Mouse (Mus musculus) neural tube, embryonic 15.5 days (tissue): ENCODE results near the gene Hist1h2bg. TPM values are rescaled to one million over a fixed set of nuclear protein-coding genes. Genes with fewer than 3 reads are reported as not detected.
A peak's percentile ranks its signal among the peaks of the same experiment; 100 is the strongest.
"Not testable (repeated sequence)": the region's sequence is repeated elsewhere in the genome, so short reads cannot be mapped to it uniquely, and the experiment has no call there.

ENCODE experiments used
- ATAC-seq: fragments of 200-750 bp; cut with Nextera tagmentation; 2 replicates; pipeline ENCODE4 v1.8.0; 2017; ENCODE audit warnings: mild to moderate bottlenecking, moderate TSS enrichment, moderate library complexity; ENCODE audit not compliant: low FRiP score
- H3K27ac ChIP-seq: fragments of 300-500 bp; sonication (generic); replicated peaks from 2 replicates; pipeline ENCODE4 v1.5.1; 2015; ENCODE audit warnings: mild to moderate bottlenecking, inconsistent platforms
- H3K27me3 ChIP-seq: fragments of 300-500 bp; sonication (generic); replicated peaks from 2 replicates; pipeline ENCODE4 v1.6.1; 2015; ENCODE audit warnings: inconsistent platforms
- H3K36me3 ChIP-seq: fragments of 300-500 bp; sonication (generic); 2 replicates; pipeline ENCODE4 v1.6.1; 2015; ENCODE audit warnings: inconsistent platforms
- H3K4me1 ChIP-seq: fragments of 300-500 bp; sonication (generic); 2 replicates; pipeline ENCODE4 v1.6.1; 2015; ENCODE audit warnings: inconsistent platforms
- H3K4me2 ChIP-seq: fragments of 300-500 bp; sonication (generic); 2 replicates; pipeline ENCODE4 v1.6.1; 2015; ENCODE audit warnings: inconsistent platforms, mild to moderate bottlenecking, moderate library complexity
- H3K4me3 ChIP-seq: fragments of 300-500 bp; sonication (generic); replicated peaks from 2 replicates; pipeline ENCODE4 v1.5.1; 2015; ENCODE audit warnings: mild to moderate bottlenecking, inconsistent platforms
- H3K9ac ChIP-seq: fragments of 300-500 bp; sonication (generic); replicated peaks from 2 replicates; pipeline ENCODE4 v1.6.1; 2015; ENCODE audit warnings: mild to moderate bottlenecking, inconsistent platforms
- H3K9me3 ChIP-seq: fragments of 300-500 bp; sonication (generic); replicated peaks from 2 replicates; pipeline ENCODE4 v1.6.1; 2016; ENCODE audit warnings: inconsistent platforms
- WGBS: fragments of 180-500 bp; shearing (Covaris S2); methylation state at CpG from one replicate; pipeline ENCODE4 v1.1.7; 2015; ENCODE audit warnings: mixed read lengths; 5-methylcytosine and 5-hydroxymethylcytosine counted together
- polyA plus RNA-seq: library from polyadenylated mRNA; unstranded; fragments of >200 nt; fragmentation: Nextera tagmentation; extraction: Ambion mirVana; gene quantifications from 2 replicates; pipeline ENCODE4 v1.2.1, GENCODE M21; 2015

Gene Hist1h2bg
- polyA plus RNA-seq, 1 experiment from 2014 or later, result 2.2 TPM

GRCm38 (mm10) chr13:23542225-23542980 lies 28.8 kb upstream of the Hist1h2bg start:
- not testable (repeated sequence) for H3K9me3 ChIP-seq, H3K27me3 ChIP-seq, ATAC-seq, H3K36me3 ChIP-seq, H3K4me1 ChIP-seq
- H3K9ac ChIP-seq, result peak overlapping the region; percentile 49
- peak overlapping the region; percentile 67 for H3K4me2 ChIP-seq
- peak overlapping the region; percentile 42 for H3K4me3 ChIP-seq
- peak overlapping the region; percentile 75 for H3K27ac ChIP-seq
- WGBS, result 4% methylated on average over 3 of the region's 3 CpGs

DNA sequence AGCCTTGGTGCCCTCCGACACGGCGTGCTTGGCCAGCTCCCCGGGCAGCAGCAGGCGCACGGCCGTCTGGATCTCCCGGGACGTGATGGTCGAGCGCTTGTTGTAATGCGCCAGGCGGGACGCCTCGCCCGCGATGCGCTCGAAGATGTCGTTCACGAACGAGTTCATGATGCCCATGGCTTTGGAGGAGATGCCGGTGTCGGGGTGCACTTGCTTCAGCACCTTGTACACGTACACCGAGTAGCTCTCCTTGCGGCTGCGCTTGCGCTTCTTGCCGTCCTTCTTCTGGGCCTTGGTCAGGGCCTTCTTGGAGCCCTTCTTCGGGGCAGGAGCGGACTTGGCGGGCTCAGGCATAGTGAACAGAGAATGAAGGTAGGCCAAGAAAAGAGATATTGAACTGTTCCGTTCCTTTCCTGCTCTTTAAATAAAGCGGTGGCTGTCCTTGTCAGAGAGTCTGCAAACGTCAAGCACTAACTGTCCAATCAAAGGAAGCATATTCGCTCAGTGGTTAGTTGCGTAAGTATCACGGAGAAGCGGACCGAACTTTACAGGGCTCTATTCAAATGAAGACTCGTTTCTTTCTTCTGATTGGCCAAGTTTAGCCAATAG lies 28.1 kb upstream of the Hist1h2bg start, which contains the start of gene Hist1h2bh:
Gene Hist1h2bh (minus strand): TSS at position 394 of the 609 bp plus-strand sequence.
- peak within 1 kb of the TSS; percentile 52 for H3K4me3 ChIP-seq
- 1% methylated on average over 39 of the region's 42 CpGs for whole genome bisulfite sequencing
- peak within 1 kb of the TSS; percentile 88 for H3K27ac ChIP-seq
- peak; percentile 90 for ATAC-seq
- peak within 1 kb of the TSS; percentile 49 for H3K9ac ChIP-seq
- H3K9me3 ChIP-seq, H3K27me3 ChIP-seq, H3K4me1 ChIP-seq, H3K36me3 ChIP-seq: not testable (repeated sequence)
- H3K4me2 ChIP-seq, result peak within 1 kb of the TSS; percentile 67

GRCm38 (mm10) chr13:23543965-23544786 lies 27.0 kb upstream of the Hist1h2bg start, which contains the start of gene Hist1h3f:
Gene Hist1h3f, plus strand, starts transcription at chr13:23544052.
- 1% methylated on average over 27 of the region's 45 CpGs for WGBS
- Histone ChIP-seq H3K27me3 (no peaks in the 10 kb centered on the region), H3K4me2 (peak within 1 kb of the TSS; percentile 67), H3K27ac (peak within 1 kb of the TSS; percentile 88), H3K4me1 (peaks cover 5% of the 10 kb centered on the region), H3K4me3 (peak within 1 kb of the TSS; percentile 52), H3K36me3 (no peaks in the 10 kb centered on the region), H3K9ac (peak within 1 kb of the TSS; percentile 54), H3K9me3 (no peaks in the 10 kb centered on the region)
- ATAC-seq, result peak; percentile 96

DNA sequence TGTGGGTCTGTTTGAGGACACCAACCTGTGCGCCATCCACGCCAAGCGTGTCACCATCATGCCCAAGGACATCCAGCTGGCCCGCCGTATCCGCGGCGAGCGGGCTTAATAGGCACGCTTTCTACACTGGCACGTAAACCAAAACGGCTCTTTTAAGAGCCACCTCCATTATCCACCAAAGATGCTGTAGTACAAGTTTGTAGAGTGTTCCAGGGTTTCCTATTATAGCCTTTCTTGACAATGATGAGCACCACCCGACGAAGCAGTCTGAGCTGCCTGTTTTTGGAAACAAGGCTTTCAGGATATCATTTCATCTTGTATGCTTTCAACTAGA lies 26.4 kb upstream of the Hist1h2bg start:
- H3K4me2 ChIP-seq, result peak overlapping the region; percentile 67
- not testable (repeated sequence) for H3K27me3 ChIP-seq, H3K36me3 ChIP-seq, ATAC-seq, H3K9me3 ChIP-seq, H3K4me1 ChIP-seq, H3K9ac ChIP-seq
- 0% methylated on average over 14 of the region's 14 CpGs for WGBS
- peak overlapping the region; percentile 52 for H3K4me3 ChIP-seq
- H3K27ac ChIP-seq, result 0 out of 2 replicates have a peak overlapping the region, but pooled peaks have one; percentile 88

DNA sequence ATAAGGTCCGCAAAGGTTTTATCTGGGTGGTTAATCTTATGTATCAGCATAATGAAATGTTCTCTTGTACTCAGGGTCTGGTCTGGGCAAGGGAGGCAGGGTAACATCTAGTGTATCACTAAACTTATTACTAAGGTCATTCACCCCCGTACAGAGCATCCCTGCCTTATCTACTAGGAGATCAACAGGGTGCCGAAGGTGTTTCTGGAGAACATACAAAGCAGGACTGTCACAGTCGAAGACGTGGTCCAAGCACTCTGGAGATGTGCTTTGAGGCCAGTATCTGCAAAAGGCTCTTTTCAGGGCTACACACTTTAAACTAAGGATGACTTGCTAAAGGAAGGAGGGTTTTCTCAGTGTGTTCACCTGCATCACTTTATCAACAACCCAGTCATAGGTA lies 24.5 kb upstream of the Hist1h2bg start:
- H3K9ac ChIP-seq, result no peak overlapping the region
- H3K4me1 ChIP-seq, result peaks cover 11% of the 10 kb centered on the region
- H3K27me3 ChIP-seq, result no peaks in the 10 kb centered on the region
- no peaks in the 10 kb centered on the region for H3K9me3 ChIP-seq
- ATAC-seq, result no peak
- H3K4me2 ChIP-seq, result no peak overlapping the region
- no peaks in the 10 kb centered on the region for H3K36me3 ChIP-seq
- WGBS, result 83% methylated on average over 5 of the region's 5 CpGs
- H3K4me3 ChIP-seq, result no peak overlapping the region
- H3K27ac ChIP-seq, result no peak overlapping the region

GRCm38 (mm10) chr13:23550761-23551145 lies 20.4 kb upstream of the Hist1h2bg start:
- Histone ChIP-seq H3K4me2 (peak overlapping the region; percentile 68), H3K4me3 (peak overlapping the region; percentile 49), H3K27me3 (no peaks in the 10 kb centered on the region), H3K9ac (peak overlapping the region; percentile 51), H3K36me3 (no peaks in the 10 kb centered on the region), H3K27ac (peak overlapping the region; percentile 90), H3K9me3 (no peaks in the 10 kb centered on the region), H3K4me1 (peaks cover 24% of the 10 kb centered on the region)
- 3% methylated on average over 3 of the region's 3 CpGs for WGBS
- no peak for ATAC-seq

- Histone ChIP-seq H3K4me2 (peak within 1 kb of the TSS; percentile 68), H3K27ac (peak within 1 kb of the TSS; percentile 90), H3K4me3 (peak within 1 kb of the TSS; percentile 49), H3K4me1 (peaks cover 25% of the 10 kb centered on the region), H3K9ac (peak within 1 kb of the TSS; percentile 51)
- not testable (repeated sequence) for H3K9me3 ChIP-seq, H3K27me3 ChIP-seq, H3K36me3 ChIP-seq
- under 1% methylated on average over 47 of the region's 47 CpGs for WGBS
- ATAC-seq, result peak; percentile 90
Observed at GRCm38 (mm10) chr13:23551146-23551834, 19.9 kb upstream of the Hist1h2bg start, which contains the start of gene Hist1h4f. Gene Hist1h4f, minus strand, starts transcription at chr13:23551648.

DNA sequence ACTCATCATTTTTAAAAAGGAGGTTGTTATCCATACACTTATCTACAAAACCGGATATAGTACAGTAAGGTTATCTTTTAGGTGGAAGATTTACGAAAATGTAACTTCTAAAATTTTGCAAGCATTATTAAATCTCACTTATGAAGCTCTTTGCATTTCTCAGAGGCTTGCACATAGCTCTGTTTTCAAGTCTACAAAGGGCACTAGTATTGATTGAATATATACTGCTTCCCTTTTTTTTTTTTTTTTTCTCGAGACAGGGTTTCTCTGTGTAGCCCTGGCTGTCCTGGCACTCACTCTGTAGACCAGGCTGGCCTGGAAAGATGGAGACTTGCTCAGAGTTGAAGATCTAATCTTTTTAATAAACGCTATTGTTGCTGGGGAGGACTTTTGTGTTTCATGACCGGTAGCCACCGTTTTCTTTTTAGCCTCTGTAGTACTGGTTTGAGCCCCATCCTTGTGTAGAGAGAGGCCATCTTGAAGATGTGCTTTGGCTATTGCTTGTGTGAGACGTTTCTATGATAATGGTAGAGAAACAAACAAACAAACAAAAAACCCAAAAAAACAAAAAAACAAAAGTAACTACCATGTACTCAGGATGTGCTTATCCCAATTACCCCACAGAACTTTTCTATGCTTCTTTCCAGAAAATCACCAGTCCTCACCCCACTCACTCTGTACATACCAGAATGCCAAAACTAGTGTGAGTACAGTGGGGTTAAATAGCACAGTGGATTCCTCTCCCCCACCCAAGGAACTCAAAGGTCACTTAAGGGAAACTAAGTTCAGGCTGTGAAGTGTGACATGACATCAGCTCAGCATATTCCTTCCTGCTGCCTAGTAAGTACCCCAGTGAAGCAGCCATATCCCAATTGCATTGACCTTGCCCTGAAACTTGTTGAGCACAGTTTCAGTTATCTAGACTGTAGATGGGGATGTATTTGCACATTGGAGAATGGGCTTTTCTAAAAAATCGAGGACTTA lies 19.0 kb upstream of the Hist1h2bg start:
- Histone ChIP-seq H3K27ac (peak overlapping the region; percentile 90), H3K4me3 (peak overlapping the region; percentile 49), H3K4me2 (peak overlapping the region; percentile 68), H3K36me3 (no peaks in the 10 kb centered on the region), H3K9me3 (no peaks in the 10 kb centered on the region), H3K9ac (no peak overlapping the region; the same call in 1 of the 2 replicates), H3K4me1 (peaks cover 32% of the 10 kb centered on the region), H3K27me3 (no peaks in the 10 kb centered on the region)
- WGBS, result 54% methylated on average over 8 of the region's 8 CpGs
- ATAC-seq, result no peak

GRCm38 (mm10) chr13:23552962-23553361 lies 18.2 kb upstream of the Hist1h2bg start, which contains the start of gene Hist1h1d:
Gene Hist1h1d, plus strand, starts transcription at chr13:23553262.
- H3K4me1 ChIP-seq, result peaks cover 32% of the 10 kb centered on the region
- no peak within 1 kb of the TSS for H3K4me3 ChIP-seq
- H3K4me2 ChIP-seq, result peak within 1 kb of the TSS; percentile 68
- no peak within 1 kb of the TSS for H3K9ac ChIP-seq
- peak within 1 kb of the TSS; percentile 90 for H3K27ac ChIP-seq
- no peak for ATAC-seq
- H3K27me3 ChIP-seq, result no peaks in the 10 kb centered on the region
- no peaks in the 10 kb centered on the region for H3K9me3 ChIP-seq
- H3K36me3 ChIP-seq, result no peaks in the 10 kb centered on the region

- 26% methylated on average over 9 of the region's 9 CpGs for WGBS
- peak overlapping the region; percentile 64; the same call in 1 of the 2 replicates for H3K9ac ChIP-seq
- no peak for ATAC-seq
- peak overlapping the region; percentile 87 for H3K27ac ChIP-seq
- H3K27me3 ChIP-seq, result no peaks in the 10 kb centered on the region
- peaks cover 32% of the 10 kb centered on the region for H3K4me1 ChIP-seq
- H3K4me2 ChIP-seq, result peak overlapping the region; percentile 99
- H3K4me3 ChIP-seq, result peak overlapping the region; percentile 51
- H3K9me3 ChIP-seq, result no peaks in the 10 kb centered on the region
- H3K36me3 ChIP-seq, result no peaks in the 10 kb centered on the region
Observed at GRCm38 (mm10) chr13:23554393-23554792, 16.8 kb upstream of the Hist1h2bg start.
